Mouse (Mus musculus) limb, embryonic 12.5 days (tissue): ENCODE measurements around the gene Isg20. TPM values are rescaled to one million over a fixed set of nuclear protein-coding genes. Genes with fewer than 3 reads are reported as not detected.

Experiments
- ATAC-seq: fragments of 200-750 bp; cut with Nextera tagmentation; 2 replicates; pipeline ENCODE4 v1.8.0; 2017; ENCODE audit warnings: low read depth, moderate TSS enrichment; ENCODE audit not compliant: insufficient number of reproducible peaks, insufficient read depth, low FRiP score, low TSS enrichment
- H3K27ac ChIP-seq: fragments of 300-500 bp; sonication (generic); 2 replicates; pipeline ENCODE4 v1.5.1; 2016; ENCODE audit warnings: mild to moderate bottlenecking, moderate library complexity
- H3K27me3 ChIP-seq: fragments of 300-500 bp; sonication (generic); 2 replicates; pipeline ENCODE4 v1.6.1; 2016; ENCODE audit warnings: mild to moderate bottlenecking, moderate library complexity
- H3K36me3 ChIP-seq: fragments of 300-500 bp; sonication (generic); 2 replicates; pipeline ENCODE4 v1.6.1; 2016; ENCODE audit warnings: mild to moderate bottlenecking, moderate library complexity
- H3K4me1 ChIP-seq: fragments of 300-500 bp; sonication (generic); replicated peaks from 2 replicates; pipeline ENCODE4 v1.6.1; 2016
- H3K4me2 ChIP-seq: fragments of 300-500 bp; sonication (generic); 2 replicates; pipeline ENCODE4 v1.6.1; 2016; ENCODE audit warnings: mild to moderate bottlenecking, moderate library complexity
- H3K4me3 ChIP-seq: fragments of 300-500 bp; sonication (generic); replicated peaks from 2 replicates; pipeline ENCODE4 v1.5.1; 2016; ENCODE audit warnings: mild to moderate bottlenecking
- H3K9ac ChIP-seq: fragments of 300-500 bp; sonication (generic); replicated peaks from 2 replicates; pipeline ENCODE4 v1.6.1; 2016; ENCODE audit warnings: mild to moderate bottlenecking, moderate library complexity
- H3K9me3 ChIP-seq: fragments of 300-500 bp; sonication (generic); 2 replicates; pipeline ENCODE4 v1.6.1; 2016; ENCODE audit warnings: mild to moderate bottlenecking, moderate library complexity
- WGBS: fragments of 180-500 bp; shearing (Covaris S2); methylation state at CpG from one replicate; pipeline ENCODE4 v1.1.7; 2016; 5-methylcytosine and 5-hydroxymethylcytosine counted together
- microRNA-seq: library from miRNA; unstranded; fragments of <30 nt; microRNA quantifications from one replicate; pipeline ENCODE4, GENCODE M21; 2017
- polyA plus RNA-seq: library from polyadenylated mRNA; unstranded; fragments of >200 nt; fragmentation: Nextera tagmentation; extraction: Ambion mirVana; gene quantifications from 2 replicates; pipeline ENCODE4 v1.2.1, GENCODE M21; 2016

The Isg20 gene
- polyA plus RNA-seq, 1 experiment from 2014 or later: 0.25 TPM

- 81% methylated on average over 3 of the region's 3 CpGs for WGBS
- Histone ChIP-seq H3K4me3 (no peak overlapping the region), H3K36me3 (no peaks in the 10 kb centered on the region), H3K4me2 (no peak overlapping the region), H3K9me3 (no peaks in the 10 kb centered on the region), H3K9ac (no peak overlapping the region), H3K27me3 (no peaks in the 10 kb centered on the region), H3K27ac (no peak overlapping the region), H3K4me1 (0 out of 2 replicates have a peak, but pooled peaks cover 5% of the 10 kb centered on the region)
- no peak for ATAC-seq
These were observed 50.7 kb downstream of the Isg20 start for GRCm38 (mm10) chr7:78963891-78964290.

Small RNA genes lying within 50 kb of the gene (microRNA-seq; reads per million reads assigned to microRNA genes)
- gene Mir7-2: 5.6 reads per million, percentile 17 among the genes with 10 or more reads in this experiment

Other genes with a start within 250 kb of the Isg20 start
- gene Ntrk3, start 175.4 kb upstream of the Isg20 start, polyA plus RNA-seq: 0.18 and 0.64 TPM in 2 replicates
- gene Mrps11, start 130.3 kb upstream of the Isg20 start, polyA plus RNA-seq: 77.5 and 84.1 TPM in 2 replicates
- gene Mrpl46, start 129.9 kb upstream of the Isg20 start, polyA plus RNA-seq: 66.4 and 69.6 TPM in 2 replicates
- gene Det1, start 66.2 kb upstream of the Isg20 start, polyA plus RNA-seq: 23.9 and 25.2 TPM in 2 replicates
- gene Aen, start 17.6 kb upstream of the Isg20 start, polyA plus RNA-seq: 36.4 and 38.5 TPM in 2 replicates
- 4.9 and 10.3 TPM in 2 replicates for gene Acan, start 140.1 kb downstream of the Isg20 start, polyA plus RNA-seq
- 0.95 and 2.0 TPM in 2 replicates for gene Hapln3, start 217.6 kb downstream of the Isg20 start, polyA plus RNA-seq
- gene Mfge8, start 235.6 kb downstream of the Isg20 start, polyA plus RNA-seq: 147 and 149 TPM in 2 replicates